In genomic region chr10:27652694-27653335, GRCm38 (mm10) we compare ENCODE assay signal across 9 mouse cellular contexts. TPM values are rescaled to one million over a fixed set of nuclear protein-coding genes. Genes with fewer than 3 reads are reported as not detected.
DNase-seq lines count a peak whose midpoint lies in the region; ATAC-seq and TF ChIP-seq lines count a peak whose summit lies in the region.
"Had no signal": no experiment of that assay in that cellular context is flagged by ENCODE, and none has a peak within 500 bp of the region (broad histone marks: within the 10 kb centered on the region; RNA-seq: fewer than 3 reads in every experiment).

No protein-coding gene starts in this region.

- H3K9me3 ChIP-seq in embryonic facial prominence, embryonic 12.5 days = no peaks in the 10 kb centered on the region
- H3K9me3 ChIP-seq in hindbrain, embryonic 16.5 days (ENCODE audit: control insufficient read depth, low read length) = no peaks in the 10 kb centered on the region

- POLR2A ChIA-PET in Patski (lab: Charles Lee) = no interaction called here

- H3K9ac ChIP-seq in embryonic facial prominence, embryonic 12.5 days = no peak overlapping the region
- H3K9ac ChIP-seq in hindbrain, embryonic 16.5 days (ENCODE audit: low read depth, low read length) = no peak overlapping the region

- DNase-seq in kidney, adult 9 months = peak; percentile 6
- DNase-seq in kidney, adult 8-10 months = no peak
- DNase-seq in Patski (ENCODE audit: low read depth, low spot score) = peak; percentile 17
- DNase-seq in thymus, postnatal 36 days = no peak
- DNase-seq in cerebellum, adult 2 months = no peak
- DNase-seq: layer of hippocampus, adult 9-11 months had no signal

- no peak overlapping the region for H3K4me3 ChIP-seq in embryonic facial prominence, embryonic 12.5 days
- no peak overlapping the region for H3K4me3 ChIP-seq in hindbrain, embryonic 16.5 days (ENCODE audit: low read length)
- no peak overlapping the region for H3K4me3 ChIP-seq in cerebellum, adult 2 months (replicated peaks; ENCODE audit: insufficient read depth, low read depth, low read length)

- ATAC-seq in Patski = peak; percentile 76
- ATAC-seq in embryonic facial prominence, embryonic 12.5 days (ENCODE audit: insufficient number of reproducible peaks, insufficient read depth, low FRiP score, low TSS enrichment) = peak; percentile 83
- peak; percentile 58 for ATAC-seq in hindbrain, embryonic 16.5 days
- no peak for ATAC-seq in activated CD4-positive, CD25-positive, alpha-beta regulatory T cell, adult 4 months

- TF ChIP-seq CTCF in Patski (IDR thresholded peaks at IDR 0.05) = no peak
- TF ChIP-seq CTCF in cerebellum, adult 2 months (IDR thresholded peaks at IDR 0.05; ENCODE audit: borderline replicate concordance, insufficient read depth, low read depth, low read length) = no peak

- in situ Hi-C loops in Patski (cut with MboI; ENCODE audit: low pct_unique_long_range_greater_than_20kb) = loop anchor here (25.0 kb wide), 1 partner anchor 741 kb away; no protein-coding TSS in a partner anchor

- no peaks in the 10 kb centered on the region for H3K27me3 ChIP-seq in Patski
- H3K27me3 ChIP-seq in embryonic facial prominence, embryonic 12.5 days = no peaks in the 10 kb centered on the region
- H3K27me3 ChIP-seq in hindbrain, embryonic 16.5 days (replicated peaks; ENCODE audit: control insufficient read depth, insufficient read depth, low read length) = no peaks in the 10 kb centered on the region
- no peaks in the 10 kb centered on the region; the same call in 1 of the 2 replicates for H3K27me3 ChIP-seq in cerebellum, adult 2 months (ENCODE audit: control insufficient read depth, insufficient read depth, low read length)

- H3K4me1 ChIP-seq in embryonic facial prominence, embryonic 12.5 days = 0 out of 2 replicates have a peak, but pooled peaks cover 5% of the 10 kb centered on the region
- no peaks in the 10 kb centered on the region for H3K4me1 ChIP-seq in hindbrain, embryonic 16.5 days (ENCODE audit: control insufficient read depth, insufficient read depth, low read depth, low read length)
- H3K4me1 ChIP-seq in cerebellum, adult 2 months (ENCODE audit: control insufficient read depth, insufficient read depth, low read length) = no peaks in the 10 kb centered on the region

- H3K27ac ChIP-seq in embryonic facial prominence, embryonic 12.5 days = peak overlapping the region; percentile 31; the same call in 1 of the 2 replicates
- no peak overlapping the region for H3K27ac ChIP-seq in hindbrain, embryonic 16.5 days (ENCODE audit: low read depth, low read length)
- no peak overlapping the region for H3K27ac ChIP-seq in cerebellum, adult 2 months (ENCODE audit: insufficient read depth, low read length)

- H3K4me2 ChIP-seq in embryonic facial prominence, embryonic 12.5 days (replicated peaks) = no peak overlapping the region
- no peak overlapping the region; the same call in 1 of the 2 replicates for H3K4me2 ChIP-seq in hindbrain, embryonic 16.5 days (ENCODE audit: low read length)

- H3K36me3 ChIP-seq in embryonic facial prominence, embryonic 12.5 days = no peaks in the 10 kb centered on the region
- H3K36me3 ChIP-seq in hindbrain, embryonic 16.5 days (ENCODE audit: control insufficient read depth, insufficient read depth, low read length) = no peaks in the 10 kb centered on the region

- no peak for TF ChIP-seq POLR2A in cerebellum, adult 2 months (IDR thresholded peaks at IDR 0.05; ENCODE audit: borderline replicate concordance, insufficient read depth, low read length)

- WGBS in embryonic facial prominence, embryonic 12.5 days = 39% methylated on average over 8 of the region's 8 CpGs
- WGBS in hindbrain, embryonic 16.5 days = 51% methylated on average over 8 of the region's 8 CpGs
- WGBS in cerebellum, adult 2 months = 14% methylated on average over 8 of the region's 8 CpGs

- CTCF ChIA-PET in Patski (lab: Charles Lee) = interaction anchor here (1.4 kb wide), 1 partner anchor 8 kb away, joined by 5 read pairs; no protein-coding TSS in a partner anchor

RNA-seq across cellular contexts. Expression of gene Lama2, which starts 33.3 kb away (rescaled TPM):
- polyA plus RNA-seq in Patski (2021) = 0.01 TPM
- polyA plus RNA-seq in embryonic facial prominence, embryonic 12.5 days (2016; fragmentation: Nextera tagmentation; extraction: Ambion mirVana) = 19.4 and 21.3 TPM in 2 replicates
- polyA plus RNA-seq in hindbrain, embryonic 16.5 days (2015; fragmentation: Nextera tagmentation; extraction: Ambion mirVana) = 5.8 and 7.4 TPM in 2 replicates
- polyA plus RNA-seq in activated CD4-positive, CD25-positive, alpha-beta regulatory T cell, adult 4 months (2017; shearing (Covaris generic)) = under 1 TPM in 1 of 2 experiments, not detected in 1; 0.46 TPM
- polyA plus RNA-seq in cerebellum, adult 2 months (2012; rRNA removed) = 7.3 and 7.9 TPM in 2 replicates

Comparison
In these comparisons a context has a peak if more than half of its experiments do, and no peak if none do; other contexts are left out.
1. DNase-seq: peak in kidney, adult 9 months (single experiment) and Patski (single experiment); none in kidney, adult 8-10 months (0 of 2), thymus, postnatal 36 days (0 of 2) and cerebellum, adult 2 months (0 of 2).